Mouse (Mus musculus): ENCODE measurements at regions not wholly inside any gene's neighbourhood (a gene's known extent, or its start where the extent isn't known, plus 50 kb on each side); places are given as distances from the start of the nearest gene placed in this dataset.

- Histone ChIP-seq H3K4me1 (ENCODE audit: insufficient read depth) (no peaks in the 10 kb centered on the region), H3K36me3 (ENCODE audit: insufficient read depth) (no peaks in the 10 kb centered on the region), H3K4me2 (ENCODE audit: low read depth) (no peak overlapping the region), H3K9me3 (ENCODE audit: low read length) (no peaks in the 10 kb centered on the region), H3K9ac (no peak overlapping the region), H3K27ac (ENCODE audit: low read depth, low read length) (no peak overlapping the region), H3K27me3 (ENCODE audit: insufficient read depth, low read length) (no peaks in the 10 kb centered on the region), H3K4me3 (ENCODE audit: low read depth, low read length) (no peak overlapping the region)
- 52% methylated on average over 1 of the region's 1 CpGs for WGBS
- ATAC-seq: no peak
- DNase-seq: peak; percentile 18
- TF ChIP-seq CTCF (IDR thresholded peaks at IDR 0.05; ENCODE audit: low read depth): no peak
Measured at GRCm38 (mm10) chr2:47832493-47832892, 981.4 kb upstream of the Acvr2a start.

- H3K9me3 ChIP-seq (ENCODE audit: low read length): no peaks in the 10 kb centered on the region
- H3K4me2 ChIP-seq (ENCODE audit: low read depth): no peak overlapping the region
- no peaks in the 10 kb centered on the region for H3K27me3 ChIP-seq (ENCODE audit: insufficient read depth, low read length)
- ATAC-seq (peak; percentile 69), DNase-seq (peak; percentile 59)
- no peaks in the 10 kb centered on the region for H3K36me3 ChIP-seq (ENCODE audit: insufficient read depth)
- H3K4me3 ChIP-seq (ENCODE audit: low read depth, low read length): no peak overlapping the region
- no peaks in the 10 kb centered on the region for H3K4me1 ChIP-seq (ENCODE audit: insufficient read depth)
- H3K9ac ChIP-seq: no peak overlapping the region
- TF ChIP-seq CTCF (IDR thresholded peaks at IDR 0.05; ENCODE audit: low read depth): no peak
- 54% methylated on average over 1 of the region's 1 CpGs for WGBS
- H3K27ac ChIP-seq (ENCODE audit: low read depth, low read length): no peak overlapping the region
Measured at GRCm38 (mm10) chr2:47833517-47833916, 980.4 kb upstream of the Acvr2a start.

- 21% methylated on average over 5 of the region's 5 CpGs for WGBS
- Histone ChIP-seq H3K36me3 (ENCODE audit: insufficient read depth) (no peaks in the 10 kb centered on the region), H3K9ac (no peak overlapping the region), H3K27ac (ENCODE audit: low read depth, low read length) (no peak overlapping the region), H3K4me3 (ENCODE audit: low read depth, low read length) (no peak overlapping the region), H3K4me2 (ENCODE audit: low read depth) (no peak overlapping the region), H3K27me3 (ENCODE audit: insufficient read depth, low read length) (no peaks in the 10 kb centered on the region), H3K4me1 (ENCODE audit: insufficient read depth) (no peaks in the 10 kb centered on the region), H3K9me3 (ENCODE audit: low read length) (no peaks in the 10 kb centered on the region)
- TF ChIP-seq CTCF (IDR thresholded peaks at IDR 0.05; ENCODE audit: low read depth): no peak
- peak; percentile 11 for DNase-seq
- peak; percentile 84 for ATAC-seq
Measured at GRCm38 (mm10) chr2:47834055-47834799, 979.7 kb upstream of the Acvr2a start.

GRCm38 (mm10) chr2:47857229-47857628 is 956.7 kb upstream of the Acvr2a start:
- H3K4me2 ChIP-seq (ENCODE audit: low read depth): no peak overlapping the region
- H3K9me3 ChIP-seq (ENCODE audit: low read length): no peaks in the 10 kb centered on the region
- H3K4me1 ChIP-seq (ENCODE audit: insufficient read depth): no peaks in the 10 kb centered on the region
- TF ChIP-seq CTCF (IDR thresholded peaks at IDR 0.05; ENCODE audit: low read depth): no peak
- ATAC-seq (peak; percentile 69), DNase-seq (peak; percentile 41)
- H3K36me3 ChIP-seq (ENCODE audit: insufficient read depth): no peaks in the 10 kb centered on the region
- no peaks in the 10 kb centered on the region for H3K27me3 ChIP-seq (ENCODE audit: insufficient read depth, low read length)
- H3K4me3 ChIP-seq (ENCODE audit: low read depth, low read length): no peak overlapping the region
- H3K9ac ChIP-seq: no peak overlapping the region
- WGBS: 33% methylated on average over 3 of the region's 3 CpGs
- no peak overlapping the region for H3K27ac ChIP-seq (ENCODE audit: low read depth, low read length)

GRCm38 (mm10) chr2:47862446-47862845 is 951.5 kb upstream of the Acvr2a start:
- ATAC-seq: no peak
- H3K9ac ChIP-seq: no peak overlapping the region
- no peaks in the 10 kb centered on the region for H3K27me3 ChIP-seq (ENCODE audit: insufficient read depth, low read length)
- H3K9me3 ChIP-seq (ENCODE audit: low read length): peaks cover 4% of the 10 kb centered on the region; the same call in 1 of the 2 replicates
- no peak for TF ChIP-seq CTCF (IDR thresholded peaks at IDR 0.05; ENCODE audit: low read depth)
- H3K27ac ChIP-seq (ENCODE audit: low read depth, low read length): no peak overlapping the region
- no peaks in the 10 kb centered on the region for H3K36me3 ChIP-seq (ENCODE audit: insufficient read depth)
- H3K4me3 ChIP-seq (ENCODE audit: low read depth, low read length): no peak overlapping the region
- no peaks in the 10 kb centered on the region for H3K4me1 ChIP-seq (ENCODE audit: insufficient read depth)
- 85% methylated on average over 1 of the region's 1 CpGs for WGBS
- DNase-seq: no peak
- H3K4me2 ChIP-seq (ENCODE audit: low read depth): no peak overlapping the region

GRCm38 (mm10) chr2:47878002-47878401 is 935.9 kb upstream of the Acvr2a start:
- H3K4me3 ChIP-seq (ENCODE audit: low read depth, low read length): no peak overlapping the region
- WGBS: 42% methylated on average over 2 of the region's 2 CpGs
- no peaks in the 10 kb centered on the region for H3K4me1 ChIP-seq (ENCODE audit: insufficient read depth)
- TF ChIP-seq CTCF (IDR thresholded peaks at IDR 0.05; ENCODE audit: low read depth): no peak
- no peak overlapping the region for H3K27ac ChIP-seq (ENCODE audit: low read depth, low read length)
- DNase-seq (no peak), ATAC-seq (no peak)
- H3K36me3 ChIP-seq (ENCODE audit: insufficient read depth): no peaks in the 10 kb centered on the region
- H3K4me2 ChIP-seq (ENCODE audit: low read depth): no peak overlapping the region
- no peaks in the 10 kb centered on the region for H3K27me3 ChIP-seq (ENCODE audit: insufficient read depth, low read length)
- H3K9me3 ChIP-seq (ENCODE audit: low read length): no peaks in the 10 kb centered on the region
- no peak overlapping the region for H3K9ac ChIP-seq

- ATAC-seq: peak; percentile 55
- TF ChIP-seq CTCF (IDR thresholded peaks at IDR 0.05; ENCODE audit: low read depth): no peak
- peak; percentile 66 for DNase-seq
- Histone ChIP-seq H3K27me3 (ENCODE audit: insufficient read depth, low read length) (no peaks in the 10 kb centered on the region), H3K9ac (no peak overlapping the region), H3K4me3 (ENCODE audit: low read depth, low read length) (no peak overlapping the region), H3K36me3 (ENCODE audit: insufficient read depth) (no peaks in the 10 kb centered on the region), H3K4me2 (ENCODE audit: low read depth) (no peak overlapping the region), H3K9me3 (ENCODE audit: low read length) (no peaks in the 10 kb centered on the region), H3K27ac (ENCODE audit: low read depth, low read length) (no peak overlapping the region), H3K4me1 (ENCODE audit: insufficient read depth) (no peaks in the 10 kb centered on the region)
- 42% methylated on average over 2 of the region's 2 CpGs for WGBS
Measured at GRCm38 (mm10) chr2:47879071-47879470, 934.8 kb upstream of the Acvr2a start.

All from forebrain, postnatal 0 days (tissue).